Mouse (Mus musculus) midbrain, embryonic 15.5 days (tissue): ENCODE data around the gene Tmem200a. TPM values are rescaled to one million over a fixed set of nuclear protein-coding genes. Genes with fewer than 3 reads are reported as not detected.

Experiments used
- polyA plus RNA-seq: library from polyadenylated mRNA; unstranded; fragments of >200 nt; fragmentation: Nextera tagmentation; extraction: Ambion mirVana; gene quantifications from 2 replicates; pipeline ENCODE4 v1.2.1, GENCODE M21; 2015

The Tmem200a gene
- polyA plus RNA-seq, 1 experiment from 2014 or later, result 35.6 TPM

Other genes starting within 250 kb of the Tmem200a start
- 1.3 and 2.4 TPM in 2 replicates for gene Gm9767, start 797 bp downstream of the Tmem200a start, polyA plus RNA-seq
- 1.4 and 7.2 TPM in 2 replicates for gene Samd3, start 150.7 kb upstream of the Tmem200a start, polyA plus RNA-seq